Mouse (Mus musculus): ENCODE measurements around the gene Cyth2.
A peak's percentile ranks its signal among the peaks of the same experiment; 100 is the strongest.

The Cyth2 gene

GRCm38 (mm10) chr7:45813787-45814779 lies at the start of gene Cyth2:
Gene Cyth2, minus strand, starts transcription at chr7:45814581.
- peak; percentile 100 for DNase-seq (ENCODE audit: low spot score)

DNA sequence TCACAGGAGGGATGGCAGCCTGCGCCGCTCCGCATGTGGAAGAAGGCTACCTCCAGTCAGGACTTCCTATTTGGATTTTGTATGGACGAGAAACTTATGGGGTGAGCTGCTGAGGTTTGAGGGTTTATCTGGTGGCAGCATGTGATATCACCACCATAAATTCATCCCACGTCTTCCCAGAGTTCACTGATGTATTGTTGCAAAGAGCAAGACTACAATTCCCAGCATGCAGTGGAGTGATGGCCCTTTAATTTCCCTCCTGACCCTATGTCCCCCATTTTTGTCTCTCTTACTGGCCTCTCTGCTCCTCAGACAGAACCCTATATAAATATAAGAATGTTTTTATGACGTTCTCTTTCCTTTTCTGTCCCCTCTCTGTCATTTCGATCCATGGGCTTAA lies 48.4 kb upstream of the Cyth2 start:
- DNase-seq (ENCODE audit: low spot score) = no peak

GRCm38 (mm10) chr7:45859008-45859407 lies 44.6 kb upstream of the Cyth2 start:
- no peak for DNase-seq (ENCODE audit: low spot score)

- no peak for DNase-seq (ENCODE audit: low spot score)
Observed at GRCm38 (mm10) chr7:45856950-45857901, 42.8 kb upstream of the Cyth2 start.

DNA sequence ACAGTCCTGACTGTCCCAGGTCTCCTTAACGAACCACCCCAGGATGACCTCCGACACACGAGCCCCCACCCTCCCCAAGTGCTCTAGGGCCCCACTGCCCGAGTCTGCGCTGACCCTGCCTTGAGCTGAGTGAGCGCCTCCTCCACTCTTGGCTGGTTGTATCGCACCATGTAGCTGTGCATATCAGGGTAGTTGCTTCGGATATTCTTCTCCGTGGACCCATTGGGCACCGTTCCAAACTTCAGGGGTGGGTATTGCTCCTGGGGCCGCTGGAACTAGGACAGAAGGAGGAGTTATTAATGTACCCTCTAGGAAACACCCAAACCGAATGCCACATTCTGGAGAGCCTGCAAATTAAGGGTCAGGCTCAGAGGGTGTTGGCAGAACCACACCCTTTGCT lies 38.7 kb upstream of the Cyth2 start:
- no peak for DNase-seq (ENCODE audit: low spot score)

DNA sequence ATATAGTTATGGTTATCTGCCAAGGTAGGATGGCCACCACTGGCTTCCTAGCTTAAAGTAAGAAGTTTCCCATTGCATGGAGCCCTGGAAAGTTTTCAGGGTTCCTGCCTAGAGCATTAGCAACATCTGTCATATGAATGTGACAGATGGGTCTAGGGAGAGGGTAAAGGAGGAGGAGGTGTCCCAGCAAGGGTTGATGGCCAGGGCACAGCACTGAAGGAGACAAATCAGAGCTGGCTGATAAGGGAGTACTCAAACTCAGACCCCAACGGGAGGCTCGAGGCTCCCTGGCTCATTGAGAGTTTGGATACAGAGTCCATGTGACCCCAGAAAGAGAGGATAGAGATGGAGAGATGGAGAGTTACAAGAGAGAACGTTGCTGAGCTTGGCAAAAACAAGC lies 36.3 kb upstream of the Cyth2 start:
- no peak for DNase-seq (ENCODE audit: low spot score)

DNA sequence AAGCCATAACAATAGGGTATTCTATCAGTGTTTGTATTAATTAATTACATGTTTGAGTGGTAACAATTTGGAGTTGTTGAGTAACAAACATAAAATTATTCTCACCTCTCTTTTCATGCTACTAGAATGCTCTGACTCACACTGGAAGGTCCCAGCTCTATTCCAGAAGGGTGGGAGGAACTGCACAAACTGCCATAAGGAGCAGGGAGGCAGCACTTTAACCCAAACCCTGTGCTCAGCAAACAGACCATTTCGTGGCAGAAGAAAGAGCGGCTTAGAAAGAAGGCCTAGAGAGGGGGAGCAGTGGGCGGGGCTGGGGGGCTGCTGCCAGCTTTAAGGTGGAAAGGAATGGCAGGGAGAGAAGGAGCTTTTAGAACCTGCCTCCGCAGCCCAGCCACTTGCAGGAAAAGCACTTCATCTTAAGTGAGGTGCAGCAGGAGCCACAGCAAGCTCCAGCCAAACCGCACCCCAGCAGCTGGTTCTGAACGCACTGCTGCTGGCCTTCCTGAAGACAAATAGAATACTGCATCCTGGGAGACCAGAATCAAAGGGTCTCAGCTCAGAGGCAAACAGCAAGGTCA lies 34.2 kb upstream of the Cyth2 start:
- DNase-seq (ENCODE audit: low spot score) = no peak

- DNase-seq (ENCODE audit: low spot score) = no peak
Observed at GRCm38 (mm10) chr7:45842950-45843744, 28.8 kb upstream of the Cyth2 start.

GRCm38 (mm10) chr7:45833924-45834323 lies 19.5 kb upstream of the Cyth2 start:
- no peak for DNase-seq (ENCODE audit: low spot score)

- no peak for DNase-seq (ENCODE audit: low spot score)
Observed at GRCm38 (mm10) chr7:45833148-45833790, 18.9 kb upstream of the Cyth2 start.

DNA sequence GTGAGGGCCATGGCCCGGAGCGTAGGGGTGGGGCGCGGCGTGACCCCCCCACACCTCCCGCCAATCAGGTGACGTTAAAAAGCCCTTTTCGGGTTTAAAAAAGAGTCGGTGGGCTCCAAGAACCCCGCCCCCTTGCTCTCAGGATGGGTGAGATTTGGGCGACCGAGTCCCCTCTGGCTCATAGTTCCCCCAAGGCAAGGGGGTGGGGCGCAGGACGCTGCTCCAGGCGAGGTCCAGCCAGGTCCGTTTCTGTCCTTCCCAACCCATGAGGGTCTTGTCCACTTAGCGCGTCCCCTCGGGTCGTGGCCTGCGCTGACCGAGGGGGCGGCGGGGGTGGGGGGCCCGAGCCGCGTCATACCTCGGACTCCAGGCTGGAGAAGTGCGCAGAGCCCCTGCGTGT lies 18.0 kb upstream of the Cyth2 start:
- DNase-seq (ENCODE audit: low spot score) = no peak

GRCm38 (mm10) chr7:45831128-45831525 lies 16.7 kb upstream of the Cyth2 start:
- DNase-seq (ENCODE audit: low spot score) = no peak

GRCm38 (mm10) chr7:45830427-45831127 lies 16.2 kb upstream of the Cyth2 start, which contains the start of gene Grwd1:
Gene Grwd1, minus strand, starts transcription at chr7:45830944.
- DNase-seq (ENCODE audit: low spot score) = peak; percentile 81

DNA sequence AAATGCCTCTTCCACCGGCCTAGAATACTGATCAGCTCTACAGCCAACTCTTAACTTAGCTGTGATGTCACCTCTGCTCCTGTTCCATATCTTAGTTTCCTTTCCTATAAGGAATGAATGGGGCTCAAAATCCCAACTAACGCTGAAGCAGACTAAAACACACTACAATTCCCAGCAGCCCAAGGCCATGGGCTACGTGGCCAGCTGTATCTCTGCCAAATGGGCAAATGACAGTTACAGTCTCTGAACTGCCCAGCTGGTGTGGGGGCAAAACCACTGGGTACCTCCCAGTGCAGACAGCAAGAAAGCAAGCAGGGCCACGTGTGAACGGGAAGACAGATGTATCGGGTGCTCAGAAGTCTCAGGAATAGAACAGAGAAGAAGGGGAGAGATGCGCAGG lies 12.2 kb upstream of the Cyth2 start:
- no peak for DNase-seq (ENCODE audit: low spot score)

DNA sequence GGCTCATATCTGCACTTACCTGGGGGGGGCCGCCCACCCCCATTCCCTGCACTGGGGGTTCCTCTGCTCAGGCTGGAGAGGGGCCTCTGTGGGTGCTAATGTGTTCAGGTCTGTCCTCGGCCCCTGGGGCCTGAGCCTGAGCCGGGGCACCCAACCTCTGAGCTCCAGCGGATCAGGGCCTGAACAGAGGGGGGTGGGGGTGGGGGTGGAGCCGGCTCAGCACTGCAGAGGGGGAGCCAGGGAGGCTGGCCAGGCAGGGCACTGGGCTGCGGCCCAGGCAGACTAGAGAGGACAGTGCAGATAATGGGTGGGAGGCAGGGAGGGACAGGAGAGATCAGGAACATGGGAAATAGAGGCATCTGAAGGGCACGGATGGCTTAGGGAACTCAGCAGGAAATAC lies 10.2 kb upstream of the Cyth2 start, which contains the start of gene Kcnj14:
Kcnj14 (minus strand) TSS at position 185 of the 400 bp plus-strand sequence.
- DNase-seq (ENCODE audit: low spot score) = no peak

DNA sequence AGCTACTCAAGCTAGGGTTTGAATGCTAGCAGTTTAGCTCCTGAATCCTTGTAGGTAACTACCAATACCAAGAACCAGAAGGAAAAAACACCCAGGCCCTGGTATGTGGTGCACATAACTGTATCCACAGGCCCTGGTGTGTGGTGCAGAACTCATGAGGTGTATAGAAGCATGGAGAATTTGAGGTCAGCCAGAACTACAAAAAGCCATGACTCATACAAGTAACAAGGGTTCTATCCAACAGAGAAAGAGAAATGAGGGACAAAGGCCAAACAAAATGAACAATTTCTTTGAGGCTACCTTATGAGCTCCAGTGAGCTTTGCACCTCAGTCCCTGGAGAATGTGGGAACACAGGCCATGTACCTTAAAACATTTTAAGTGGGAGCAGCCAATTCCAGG lies 6.5 kb upstream of the Cyth2 start:
- DNase-seq (ENCODE audit: low spot score) = no peak

DNA sequence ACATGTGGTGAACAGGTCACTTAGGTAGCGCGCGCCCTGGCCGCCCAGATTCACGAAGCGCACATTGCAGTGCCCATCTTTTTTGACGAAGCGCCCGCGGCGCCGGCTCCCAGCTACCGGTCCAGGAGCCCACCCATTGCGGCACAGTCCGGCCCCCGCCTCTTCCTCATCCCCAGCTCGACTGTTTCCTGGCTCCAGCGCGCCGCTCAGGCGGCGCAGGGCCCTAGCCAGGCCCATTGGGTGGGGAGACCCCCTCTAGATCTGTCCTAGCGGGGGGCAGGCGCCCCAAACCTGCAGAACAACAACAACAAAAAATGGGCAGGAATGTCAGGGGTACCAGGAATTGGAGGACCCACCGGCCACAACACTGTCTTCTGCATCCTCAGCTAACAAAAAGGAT lies 5.5 kb upstream of the Cyth2 start:
- no peak for DNase-seq (ENCODE audit: low spot score)

DNA sequence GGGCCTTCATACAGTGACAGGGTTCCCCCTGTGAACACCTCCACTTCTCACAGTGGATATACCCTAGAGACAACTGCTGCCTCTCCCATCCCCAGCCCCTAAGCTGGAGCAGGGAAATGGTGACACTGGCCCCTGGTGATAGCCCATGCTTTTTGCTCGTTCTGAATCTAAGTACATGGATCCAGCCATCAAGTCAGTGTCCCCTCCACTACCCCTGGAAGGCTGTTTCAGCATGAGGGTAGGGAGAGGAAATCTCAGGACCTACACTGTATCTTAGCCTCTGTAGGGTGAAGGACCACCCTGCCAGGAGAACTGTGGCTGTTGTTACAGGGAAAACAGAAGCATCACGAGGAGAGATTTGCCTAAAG lies 1.6 kb upstream of the Cyth2 start:
- DNase-seq (ENCODE audit: low spot score) = no peak

DNA sequence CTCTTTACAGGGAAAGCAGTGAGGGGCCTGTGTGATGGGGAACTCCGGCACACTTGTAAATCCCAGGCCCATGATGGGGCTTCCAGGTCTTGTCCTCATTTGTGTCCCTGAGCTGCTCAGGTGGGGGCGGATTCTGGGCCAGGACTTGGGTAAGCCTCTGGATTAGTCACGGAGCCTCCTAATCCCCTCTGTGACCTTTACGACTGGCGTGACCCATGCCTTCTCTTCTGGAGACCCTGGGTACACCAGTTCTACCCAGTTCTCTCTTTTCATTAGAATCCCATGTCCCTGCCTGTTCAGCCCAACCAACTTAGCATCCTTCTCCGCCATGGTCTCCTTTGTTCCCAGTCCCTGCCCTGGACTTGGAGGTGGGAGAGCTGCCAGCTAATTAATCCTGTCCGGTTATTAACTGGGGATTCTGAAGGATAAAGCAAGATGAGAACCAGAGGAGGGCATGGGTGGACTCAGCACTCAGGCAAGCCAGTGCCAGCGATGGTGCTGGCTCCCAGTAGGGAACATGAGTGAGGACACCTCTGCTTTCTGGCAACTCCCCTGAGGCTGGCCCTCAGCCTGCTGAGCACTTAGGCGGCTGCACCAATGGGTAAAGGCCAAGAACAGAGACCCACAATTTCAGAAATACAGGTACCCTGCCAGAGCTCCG lies 1.1 kb upstream of the Cyth2 start:
- DNase-seq (ENCODE audit: low spot score) = no peak

- no peak for DNase-seq (ENCODE audit: low spot score)
Observed at GRCm38 (mm10) chr7:45814841-45815240, 460 bp upstream of the Cyth2 start.

Measured in left cerebral cortex, adult 11 months (tissue).